Mouse (Mus musculus) MEL (cell line): ENCODE data around the gene Rhox2g. TPM values are rescaled to one million over a fixed set of nuclear protein-coding genes. Genes with fewer than 3 reads are reported as not detected.
"Not testable (repeated sequence)": the region's sequence is repeated elsewhere in the genome, so short reads cannot be mapped to it uniquely, and the experiment has no call there.

ENCODE experiments used
- DNase-seq: peaks from one replicate; pipeline ENCODE4 v3.0.0; 2011; ENCODE audit warnings: low read depth, low spot score
- H3K27ac ChIP-seq: 2 replicates; pipeline ENCODE4 v1.5.1; 2012; ENCODE audit warnings: low read depth, mild to moderate bottlenecking, control low read depth, low read length, moderate library complexity; ENCODE audit not compliant: control insufficient read depth
- H3K27me3 ChIP-seq, 2 experiments: fragments of 150-350 bp in 1 of 2; sonication (generic) in 1 of 2; 2 replicates each; pipeline ENCODE4 v1.6.1; 2012; ENCODE audit warnings: low read length in 2 of 2, mild to moderate bottlenecking in 2 of 2, improper control_type of control experiment in 1 of 2, moderate library complexity in 1 of 2; ENCODE audit not compliant: insufficient read depth in 2 of 2, control insufficient read depth in 1 of 2
- H3K36me3 ChIP-seq, 2 experiments: 2 replicates each; pipeline ENCODE4 v1.6.1; 2012 to 2014; ENCODE audit warnings: low read length in 2 of 2, improper control_type of control experiment in 1 of 2, inconsistent platforms in 1 of 2, mild to moderate bottlenecking in 1 of 2; ENCODE audit not compliant: insufficient read depth in 2 of 2, control insufficient read depth in 1 of 2
- H3K4me1 ChIP-seq, 2 experiments: fragments of 150-350 bp in 1 of 2; sonication (generic) in 1 of 2; 2 replicates each; pipeline ENCODE4 v1.6.1; 2012; ENCODE audit warnings: low read length in 2 of 2, improper control_type of control experiment in 1 of 2, mild to moderate bottlenecking in 1 of 2; ENCODE audit not compliant: insufficient read depth in 2 of 2, control insufficient read depth in 1 of 2
- H3K4me3 ChIP-seq, 2 experiments: fragments of 150-350 bp in 1 of 2; sonication (generic) in 1 of 2; 2 replicates each; pipeline ENCODE4 v1.5.1; 2012; ENCODE audit warnings: low read depth in 2 of 2, low read length in 2 of 2, mild to moderate bottlenecking in 2 of 2, moderate library complexity in 2 of 2, control low read depth in 1 of 2, improper control_type of control experiment in 1 of 2; ENCODE audit not compliant: control insufficient read depth in 1 of 2, insufficient read depth in 1 of 2
- H3K79me2 ChIP-seq: 2 replicates; pipeline ENCODE4 v1.6.1; 2012; ENCODE audit warnings: mild to moderate bottlenecking, low read length, moderate library complexity; ENCODE audit not compliant: control insufficient read depth, poor library complexity, insufficient read depth
- H3K9ac ChIP-seq: 2 replicates; pipeline ENCODE4 v1.6.1; 2012; ENCODE audit warnings: low read depth, mild to moderate bottlenecking, control low read depth, low read length, moderate library complexity; ENCODE audit not compliant: control insufficient read depth, poor library complexity, severe bottlenecking
- H3K9me3 ChIP-seq: fragments of 150-350 bp; sonication (generic); replicated peaks from 2 replicates; pipeline ENCODE4 v1.6.1; 2012; ENCODE audit warnings: mild to moderate bottlenecking, low read length, improper control_type of control experiment, moderate library complexity; ENCODE audit not compliant: insufficient read depth
- E2F4 ChIP-seq: IDR thresholded peaks from 2 replicates; pipeline ENCODE4 v1.6.1; 2011; ENCODE audit warnings: low read depth, low read length, improper control_type of control experiment, borderline replicate concordance
- HCFC1 ChIP-seq: IDR thresholded peaks from 2 replicates; pipeline ENCODE4 v1.6.1; 2012; ENCODE audit warnings: low read depth, mild to moderate bottlenecking, inconsistent platforms, low read length, improper control_type of control experiment, moderate library complexity
- MAZ ChIP-seq: IDR thresholded peaks from 2 replicates; pipeline ENCODE4 v1.6.1; 2012; ENCODE audit warnings: low read depth, mild to moderate bottlenecking, inconsistent platforms, low read length, improper control_type of control experiment
- NELFE ChIP-seq: IDR thresholded peaks from 2 replicates; pipeline ENCODE4 v1.6.1; 2011; ENCODE audit warnings: low read depth, low read length, improper control_type of control experiment
- POLR2A ChIP-seq, 2 experiments: IDR thresholded peaks; 2 replicates each; pipeline ENCODE4 v1.6.1; 2011 to 2012; ENCODE audit warnings: low read length in 2 of 2, mild to moderate bottlenecking in 2 of 2, control low read depth in 1 of 2, improper control_type of control experiment in 1 of 2, low read depth in 1 of 2, moderate library complexity in 1 of 2; ENCODE audit not compliant: control insufficient read depth in 1 of 2, insufficient read depth in 1 of 2, poor library complexity in 1 of 2
- UBTF ChIP-seq: IDR thresholded peaks from 2 replicates; pipeline ENCODE4 v1.6.1; 2012; ENCODE audit warnings: low read depth, mild to moderate bottlenecking, inconsistent platforms, low read length, improper control_type of control experiment, moderate library complexity, borderline replicate concordance; ENCODE audit not compliant: insufficient read depth
- USF2 ChIP-seq, 2 experiments: IDR thresholded peaks; 2 replicates each; pipeline ENCODE4 v1.6.1; 2011 to 2012; ENCODE audit warnings: improper control_type of control experiment in 2 of 2, low read length in 2 of 2, borderline replicate concordance in 1 of 2, inconsistent platforms in 1 of 2, low read depth in 1 of 2, mild to moderate bottlenecking in 1 of 2; ENCODE audit not compliant: insufficient read depth in 1 of 2
- ZKSCAN1 ChIP-seq: IDR thresholded peaks from 2 replicates; pipeline ENCODE4 v1.6.1; 2012; ENCODE audit warnings: low read depth, mild to moderate bottlenecking, inconsistent platforms, low read length, improper control_type of control experiment, moderate library complexity
- polyA plus RNA-seq, 2 experiments: library from polyadenylated mRNA; stranded (reverse) in 1 of 2; unstranded in 1 of 2; fragments of >175 nt in 1 of 2; fragments of >200 nt in 1 of 2; gene quantifications; 2 replicates each; pipeline versions ENCODE4 v1.2.1 to v1.2.4; 2012; ENCODE audit warnings: low replicate concordance in 2 of 2, low read depth in 1 of 2; ENCODE audit not compliant: insufficient read length in 2 of 2, insufficient read depth in 1 of 2, missing spikeins in 1 of 2
- total RNA-seq: library from RNA; depleted of rRNA; stranded (reverse); fragments of 300-350 nt; gene quantifications from 2 replicates; pipeline ENCODE4 v1.2.3, GENCODE M21; 2012; rRNA removed

Rhox2g gene
- total RNA-seq (not detected in 2 replicates), polyA plus RNA-seq (not detected)

DNA sequence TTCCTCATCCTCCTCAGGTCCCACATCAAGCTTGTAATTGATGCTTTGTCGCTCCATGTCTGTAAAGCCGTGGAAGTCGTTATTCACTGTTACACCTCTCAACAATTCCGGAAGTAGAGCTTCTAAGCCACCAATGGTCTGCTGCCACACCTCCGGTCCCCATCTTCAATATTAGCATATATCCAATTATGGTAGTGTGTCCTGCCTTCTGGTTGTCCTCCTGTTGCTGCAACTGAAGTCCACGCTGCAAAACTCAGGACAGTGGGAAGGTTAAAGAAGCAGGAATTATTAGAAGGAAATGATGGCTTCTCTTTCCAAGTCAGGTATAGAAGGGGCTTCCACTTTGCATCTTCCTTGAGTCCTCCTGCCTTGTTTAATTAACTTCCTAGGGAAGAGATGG is at the start of gene Rhox2g:
TSS of gene Rhox2g (minus strand) at position 101 of the 400 bp plus-strand sequence.
- H3K4me1 ChIP-seq, DNase-seq, H3K9me3 ChIP-seq, H3K36me3 ChIP-seq, H3K4me3 ChIP-seq, H3K9ac ChIP-seq, H3K79me2 ChIP-seq, H3K27ac ChIP-seq, H3K27me3 ChIP-seq: not testable (repeated sequence)

DNA sequence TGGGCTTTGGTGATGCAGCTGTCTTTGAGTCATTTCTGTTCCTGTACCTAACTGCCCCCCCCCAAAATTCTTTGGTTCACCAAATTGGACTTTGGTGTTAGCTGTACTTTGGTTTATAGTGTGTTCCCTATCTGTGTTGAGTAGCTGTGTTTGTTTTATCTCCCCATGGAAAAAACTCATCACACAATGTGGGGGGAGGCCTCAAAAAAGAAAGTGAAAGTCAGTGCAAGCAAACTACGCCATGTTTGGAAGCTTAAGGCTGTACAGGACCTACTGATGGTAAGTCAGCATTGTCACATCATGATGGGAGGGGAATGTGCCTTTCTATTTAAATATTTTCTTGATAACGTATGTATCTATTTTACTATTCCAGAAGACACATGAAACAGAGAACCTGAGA is 49.0 kb upstream of the Rhox2g start:
- no peaks in the 10 kb centered on the region for H3K36me3 ChIP-seq

GRCm38 (mm10) chrX:37683031-37683715 is 39.9 kb upstream of the Rhox2g start:
- Histone ChIP-seq H3K36me3 (no peaks in the 10 kb centered on the region), H3K9me3 (no peaks in the 10 kb centered on the region), H3K9ac (no peak overlapping the region), H3K27me3 (no peaks in the 10 kb centered on the region), H3K27ac (no peak overlapping the region), H3K4me1 (no peaks in the 10 kb centered on the region), H3K79me2 (no peaks in the 10 kb centered on the region), H3K4me3 (no peak overlapping the region)
- DNase-seq = no peak
- TF ChIP-seq E2F4 = no peak
- no peak for TF ChIP-seq POLR2A (IDR thresholded peaks at IDR 0.05; ENCODE audit: control insufficient read depth in 1 of 2, insufficient read depth in 1 of 2, low read depth in 1 of 2, low read length in 2 of 2, poor library complexity in 1 of 2)
- no peak for TF ChIP-seq MAZ
- no peak for TF ChIP-seq USF2 (IDR thresholded peaks at IDR 0.05; ENCODE audit: borderline replicate concordance in 1 of 2, insufficient read depth in 1 of 2, low read depth in 1 of 2, low read length in 2 of 2)
- TF ChIP-seq UBTF = no peak
- no peak for TF ChIP-seq ZKSCAN1

More for the DNA sequence above, 49.0 kb upstream of the Rhox2g start:
- no peaks in the 10 kb centered on the region for H3K79me2 ChIP-seq
- DNase-seq = no peak
- H3K27me3 ChIP-seq = no peaks in the 10 kb centered on the region
- peak overlapping the region in 1 of 2 experiments; percentile 26; a peak in 2 of 4 replicates for H3K4me3 ChIP-seq
- no peak overlapping the region for H3K27ac ChIP-seq
- no peaks in the 10 kb centered on the region for H3K9me3 ChIP-seq
- TF ChIP-seq HCFC1 = no peak
- no peak for TF ChIP-seq NELFE
- TF ChIP-seq, all 39 proteins: peak for 0
- Histone ChIP-seq H3K4me1 (no peaks in the 10 kb centered on the region), H3K9ac (no peak overlapping the region)

- not testable (repeated sequence) for H3K27ac ChIP-seq, H3K4me3 ChIP-seq, H3K9me3 ChIP-seq, H3K27me3 ChIP-seq, H3K9ac ChIP-seq, H3K4me1 ChIP-seq, H3K79me2 ChIP-seq, DNase-seq, H3K36me3 ChIP-seq
These were observed 29.9 kb upstream of the Rhox2g start, which contains the start of gene Rhox2h for GRCm38 (mm10) chrX:37673177-37673576. Gene Rhox2h (minus strand): TSS chrX:37673277.

DNA sequence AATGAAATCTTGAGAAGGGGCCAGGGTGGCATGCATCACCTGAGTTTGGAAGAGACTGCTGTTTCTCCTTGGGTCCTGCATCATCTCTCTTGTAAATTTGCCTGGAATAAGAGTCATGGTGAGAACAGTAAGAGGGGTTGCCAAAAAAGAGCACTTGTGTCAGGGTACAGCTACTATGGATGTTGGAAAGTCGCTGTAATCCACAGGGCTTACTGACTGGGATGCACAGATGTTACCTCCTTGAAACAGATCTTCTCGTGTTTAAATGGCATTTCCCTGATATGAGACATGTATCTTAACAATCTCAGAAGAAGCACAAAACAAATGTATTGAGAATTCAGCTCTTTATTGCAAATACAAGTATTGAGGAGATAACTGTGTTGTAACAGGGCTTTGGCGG is 25.4 kb upstream of the Rhox2g start, which contains the start of gene Rhox3h:
TSS of gene Rhox3h (minus strand) at position 101 of the 400 bp plus-strand sequence.
- not testable (repeated sequence) for DNase-seq, H3K27ac ChIP-seq, H3K4me3 ChIP-seq, H3K9me3 ChIP-seq, H3K79me2 ChIP-seq, H3K36me3 ChIP-seq, H3K27me3 ChIP-seq, H3K9ac ChIP-seq, H3K4me1 ChIP-seq

DNA sequence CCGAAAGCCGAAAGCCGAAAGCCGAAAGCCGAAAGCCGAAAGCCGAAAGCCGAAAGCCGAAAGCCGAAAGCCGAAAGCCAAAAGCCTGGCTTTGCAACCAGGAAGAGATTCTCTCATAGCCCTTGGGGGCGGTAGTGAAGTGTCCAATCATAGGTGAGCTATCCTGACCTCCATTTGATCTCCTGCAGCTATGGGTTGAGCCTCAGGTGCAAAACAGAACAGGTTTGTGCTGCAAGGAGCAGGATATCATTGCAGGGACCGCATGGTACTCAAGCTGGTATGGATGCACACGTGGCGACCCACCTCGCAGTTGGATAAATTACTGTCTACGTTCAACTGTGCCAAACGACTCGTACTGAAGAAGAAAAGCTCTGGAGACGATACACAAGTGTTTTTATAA is 8.0 kb upstream of the Rhox2g start, which contains the start of gene Rhox4g:
TSS of gene Rhox4g (minus strand) at position 101 of the 400 bp plus-strand sequence.
- not testable (repeated sequence) for H3K79me2 ChIP-seq, H3K4me3 ChIP-seq, H3K4me1 ChIP-seq, H3K27ac ChIP-seq, H3K9me3 ChIP-seq, H3K9ac ChIP-seq, H3K36me3 ChIP-seq, DNase-seq, H3K27me3 ChIP-seq
